Mouse (Mus musculus) frontal cortex, postnatal 14 days (tissue): ENCODE measurements around the gene Tas1r1.

Experiments
- DNase-seq, 2 experiments: peaks; one replicate each; pipeline ENCODE4 v3.0.0; 2022; ENCODE audit warnings: low spot score in 2 of 2

The Tas1r1 gene

DNA sequence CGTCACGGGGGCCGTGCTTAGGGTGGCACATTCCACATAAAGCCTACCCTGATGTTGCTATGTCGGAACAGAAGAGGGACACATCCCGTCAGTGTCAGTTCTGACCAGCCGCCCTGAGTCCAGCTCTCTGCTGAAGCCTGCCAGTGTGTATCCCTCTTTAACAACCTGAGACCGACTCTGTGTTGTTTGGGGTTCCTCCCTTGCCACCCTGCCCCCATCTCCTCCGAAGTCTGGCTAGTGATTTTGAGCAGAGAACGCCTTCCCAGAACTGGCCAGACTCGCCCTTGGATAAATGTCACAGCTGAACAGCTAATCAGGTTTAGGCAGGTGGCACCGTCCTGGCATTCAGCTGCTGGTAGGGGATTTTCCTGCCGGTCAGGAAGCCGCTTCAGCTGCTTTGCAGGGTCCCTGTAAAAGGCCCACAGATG is 27.6 kb downstream of the Tas1r1 start:
- DNase-seq, result no peak

DNA sequence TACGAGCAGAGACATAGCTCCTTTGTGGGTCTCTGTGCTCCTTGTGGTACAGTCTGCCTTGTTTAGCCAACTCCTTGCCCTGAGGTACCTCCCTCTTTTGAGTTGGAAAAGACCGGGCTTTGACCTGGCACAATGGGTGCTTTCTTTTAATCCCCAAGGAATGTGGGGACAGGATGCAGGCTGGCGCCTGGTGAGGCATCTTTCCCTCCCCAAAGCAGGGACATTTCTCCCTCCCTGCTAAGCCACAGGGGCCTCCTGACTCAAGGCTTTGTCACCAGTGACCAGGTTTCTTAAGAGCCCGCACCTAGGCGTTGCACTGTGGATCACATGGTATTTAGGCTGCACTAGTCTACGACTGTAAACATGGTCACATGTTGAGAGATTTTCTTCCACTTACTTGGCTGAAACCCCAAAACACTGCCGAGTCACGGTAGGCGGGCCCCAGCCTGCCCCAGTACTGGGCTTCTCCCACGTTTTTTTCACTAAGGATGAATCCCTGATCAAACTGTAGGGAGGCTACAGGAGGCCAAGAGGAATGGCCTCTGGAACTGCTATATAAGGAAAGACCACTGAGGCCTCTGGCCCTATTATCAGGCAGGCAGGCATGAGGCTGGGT is 28.2 kb downstream of the Tas1r1 start:
- DNase-seq, result no peak

GRCm38 (mm10) chr4:152009076-152010051 is 29.0 kb downstream of the Tas1r1 start:
- DNase-seq, result peak; percentile 62 to 64

- peak; percentile 87 to 91 for DNase-seq
These were observed 29.7 kb downstream of the Tas1r1 start, which contains the start of gene Klhl21 for GRCm38 (mm10) chr4:152008622-152009075. Gene Klhl21 (plus strand): TSS chr4:152008803.

DNA sequence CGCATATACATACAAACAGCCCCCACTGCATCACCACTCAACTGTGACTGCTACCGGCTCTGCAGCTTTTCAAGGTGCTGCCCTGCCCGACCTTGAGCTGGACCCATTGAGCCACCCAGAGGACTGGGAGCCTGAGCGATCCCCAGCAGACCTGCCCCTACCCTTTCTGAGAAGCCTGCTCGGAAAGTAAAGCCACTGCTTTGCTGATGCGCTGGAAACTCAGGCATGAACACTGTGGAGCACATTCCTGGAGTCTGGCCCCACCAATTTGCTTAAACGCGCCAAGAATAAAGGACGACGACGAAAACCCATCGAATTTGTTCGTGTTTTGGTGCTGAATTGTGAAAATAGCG is 30.2 kb downstream of the Tas1r1 start:
- no peak for DNase-seq

- peak in 1 of 2 experiments; percentile 19 for DNase-seq
These were observed 30.8 kb downstream of the Tas1r1 start for GRCm38 (mm10) chr4:152007481-152008147.

DNA sequence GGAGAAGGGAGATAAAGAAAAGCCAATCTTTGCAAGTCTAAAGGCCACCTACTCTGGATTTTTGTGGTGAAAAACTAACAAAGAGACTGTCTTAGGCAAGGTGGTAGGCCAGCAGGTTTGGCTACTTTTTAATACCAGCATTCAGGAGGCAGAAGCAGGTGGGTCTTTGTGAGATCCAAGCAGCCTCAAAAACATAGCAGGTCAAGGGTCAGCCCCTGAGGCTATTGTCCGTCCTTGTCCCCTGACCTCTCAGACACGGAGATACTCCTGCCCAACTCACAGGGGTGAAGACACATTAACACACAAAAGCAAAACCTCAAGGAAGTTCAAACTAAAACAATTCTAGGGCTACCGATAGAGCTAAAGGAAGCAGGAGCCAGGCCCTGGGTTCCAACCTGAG is 31.6 kb downstream of the Tas1r1 start:
- DNase-seq, result peak in 1 of 2 experiments; percentile 18

- no peak for DNase-seq
These were observed 32.2 kb downstream of the Tas1r1 start for GRCm38 (mm10) chr4:152006137-152006536.

DNA sequence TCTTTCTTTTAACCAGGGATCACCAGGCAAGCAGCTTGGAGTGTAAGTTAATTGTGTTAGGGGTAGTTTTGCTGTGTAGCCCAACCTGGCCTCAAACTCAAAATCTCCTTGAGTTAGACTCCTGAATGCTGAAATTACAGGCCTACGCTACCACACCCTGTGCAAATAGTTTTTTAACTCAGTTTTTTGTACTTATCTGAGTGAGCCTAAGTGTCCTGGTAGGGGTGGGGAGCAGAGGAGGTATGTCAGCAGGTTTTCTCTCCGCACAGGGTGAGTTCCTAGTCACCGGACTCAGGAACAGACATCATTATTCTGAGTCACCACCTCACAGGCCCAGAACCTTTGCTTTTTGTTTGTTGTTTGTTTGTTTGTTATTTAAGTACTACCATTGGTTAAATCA is 36.3 kb downstream of the Tas1r1 start:
- no peak for DNase-seq

DNA sequence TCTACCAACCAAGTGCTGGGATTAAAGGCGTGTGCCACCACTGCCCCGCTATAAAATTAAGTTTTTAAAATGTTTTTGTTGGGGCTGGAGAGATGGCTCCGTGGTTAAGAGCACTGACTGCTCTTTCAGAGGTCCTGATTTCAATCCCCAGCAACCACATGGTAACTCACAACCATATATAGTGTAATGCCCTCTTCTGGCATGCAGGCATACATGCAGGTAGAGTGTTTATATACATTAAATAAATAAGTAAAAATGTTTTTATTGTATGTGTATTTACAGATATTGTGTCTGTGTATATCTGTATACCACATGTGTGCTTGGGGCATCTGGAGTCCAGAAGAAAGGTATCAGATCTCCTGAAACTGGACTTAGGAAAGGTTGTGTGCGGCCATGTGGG is 37.0 kb downstream of the Tas1r1 start:
- no peak for DNase-seq

DNA sequence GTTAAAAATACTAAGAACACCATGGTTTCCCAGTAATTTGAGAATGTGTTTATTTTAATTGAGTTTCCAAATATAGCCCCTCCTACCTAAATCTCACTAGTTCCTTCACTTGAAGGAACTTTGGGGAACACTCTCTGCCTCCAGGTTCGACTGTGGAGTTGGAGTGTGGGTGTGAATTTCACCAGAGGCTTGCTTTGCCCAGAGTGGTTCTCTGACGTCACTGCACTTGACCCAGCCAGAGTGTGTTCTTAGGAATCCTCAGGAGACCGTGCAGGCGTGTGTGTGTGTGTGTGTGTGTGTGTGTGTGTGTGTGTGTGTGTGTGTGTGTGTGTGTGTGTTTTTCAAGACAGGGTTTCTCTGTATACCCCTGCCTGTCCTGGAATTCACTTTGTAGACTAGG is 37.5 kb downstream of the Tas1r1 start:
- DNase-seq, result no peak

GRCm38 (mm10) chr4:151999481-151999880 is 38.9 kb downstream of the Tas1r1 start:
- no peak for DNase-seq

DNA sequence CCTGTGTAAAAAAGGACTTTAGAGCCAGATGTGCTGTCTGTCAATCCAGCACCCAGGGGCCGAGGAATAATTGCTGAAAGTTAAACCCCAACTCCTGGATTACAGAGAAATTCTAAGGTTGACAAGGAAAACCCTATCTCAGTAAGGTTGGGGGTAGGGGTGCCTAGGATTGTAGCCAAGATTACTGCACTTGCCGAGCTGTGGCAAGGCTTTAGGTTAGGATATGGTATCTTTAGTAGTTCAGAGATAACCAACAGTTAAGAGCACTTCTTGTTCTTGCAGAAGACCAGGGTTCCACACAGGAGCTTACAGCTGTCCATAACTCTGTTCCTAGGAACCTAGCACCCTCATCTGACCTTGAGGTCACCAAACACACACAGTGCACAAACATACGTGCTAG is 40.7 kb downstream of the Tas1r1 start:
- DNase-seq, result no peak

GRCm38 (mm10) chr4:151996951-151997222 is 41.5 kb downstream of the Tas1r1 start:
- DNase-seq, result no peak

DNA sequence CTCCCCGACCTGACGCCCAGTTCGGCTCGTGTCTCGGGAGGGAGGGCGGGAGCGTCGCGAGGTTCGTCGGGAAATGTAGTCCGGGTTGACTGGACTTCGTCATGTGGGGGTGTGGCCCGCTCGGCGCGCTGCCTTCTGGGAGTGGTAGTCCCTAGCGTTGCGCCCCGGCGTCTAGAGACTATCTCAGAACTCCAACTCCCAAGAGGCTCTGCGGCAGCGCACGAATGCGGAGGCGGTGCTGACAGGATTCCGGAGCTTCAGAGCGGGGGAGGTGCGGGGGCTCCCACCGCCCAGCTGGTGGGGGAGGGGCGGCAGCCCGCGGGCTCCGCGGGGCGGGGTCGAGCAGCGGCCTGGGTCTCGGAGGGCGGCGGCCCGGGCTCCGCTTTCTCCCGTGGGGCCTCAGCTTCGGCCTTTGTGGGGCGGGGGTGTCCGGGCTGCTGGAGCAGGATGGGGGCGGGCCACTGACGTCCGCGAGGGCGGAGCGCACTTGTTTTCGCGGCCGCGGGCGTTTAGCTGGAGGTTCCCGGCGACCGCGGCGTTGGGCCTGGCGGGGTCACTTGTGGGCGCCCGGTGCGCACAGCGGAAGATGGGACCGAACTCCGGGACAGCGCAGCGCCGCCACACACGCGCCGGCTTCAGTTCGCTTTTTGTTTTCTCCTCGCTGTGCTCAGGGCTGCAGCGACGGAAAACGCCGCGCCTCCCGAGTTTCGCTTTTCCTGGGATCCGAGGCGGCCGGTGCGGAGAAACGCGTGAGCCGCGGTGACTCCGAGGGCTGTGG is 42.0 kb downstream of the Tas1r1 start, which contains the start of gene Phf13:
Gene Phf13, minus strand, starts transcription at position 86 of the 778 bp plus-strand sequence.
- DNase-seq, result peak; percentile 97 to 98

GRCm38 (mm10) chr4:151995371-151996172 is 42.8 kb downstream of the Tas1r1 start:
- DNase-seq, result no peak

GRCm38 (mm10) chr4:151994228-151995171 is 43.9 kb downstream of the Tas1r1 start:
- DNase-seq, result no peak

- DNase-seq, result no peak
These were observed 45.3 kb downstream of the Tas1r1 start for GRCm38 (mm10) chr4:151993035-151993434.

DNA sequence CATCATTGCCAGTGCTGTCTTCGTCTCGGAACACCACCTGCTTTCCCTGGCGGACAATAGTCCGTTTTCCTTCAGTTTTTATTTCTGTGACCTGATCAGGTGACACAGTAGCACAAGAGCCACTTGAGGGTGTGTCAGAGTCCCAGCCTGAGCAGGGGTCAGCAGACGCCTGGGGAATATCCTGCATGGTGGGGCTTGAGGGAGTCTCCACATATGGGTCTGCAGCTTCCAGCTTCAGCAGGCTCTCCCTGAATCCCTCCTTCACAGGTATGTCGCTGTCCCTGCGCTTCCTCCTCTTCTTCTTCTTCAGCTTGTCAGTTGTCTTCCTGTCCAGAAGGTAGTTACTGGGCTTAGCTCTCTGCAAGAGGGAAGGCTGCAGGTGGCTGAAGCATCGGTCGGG is 46.3 kb downstream of the Tas1r1 start:
- DNase-seq, result no peak

- no peak for DNase-seq
These were observed 49.3 kb downstream of the Tas1r1 start for GRCm38 (mm10) chr4:151989110-151989488.
